Mouse (Mus musculus): ENCODE results near the gene Shroom3.
A peak's percentile ranks its signal among the peaks of the same experiment; 100 is the strongest.

Gene Shroom3

GRCm38 (mm10) chr5:92933599-92934217, 250.5 kb downstream of the Shroom3 start:
- DNase-seq (ENCODE audit: low spot score in 2 of 2) = no peak

- no peak for DNase-seq (ENCODE audit: low spot score in 2 of 2)
These were observed 251.2 kb downstream of the Shroom3 start for GRCm38 (mm10) chr5:92934269-92934939.

GRCm38 (mm10) chr5:92935883-92936282, 252.6 kb downstream of the Shroom3 start:
- no peak for DNase-seq (ENCODE audit: low spot score in 2 of 2)

GRCm38 (mm10) chr5:92937701-92938100, 254.5 kb downstream of the Shroom3 start:
- DNase-seq (ENCODE audit: low spot score in 2 of 2) = no peak

DNA sequence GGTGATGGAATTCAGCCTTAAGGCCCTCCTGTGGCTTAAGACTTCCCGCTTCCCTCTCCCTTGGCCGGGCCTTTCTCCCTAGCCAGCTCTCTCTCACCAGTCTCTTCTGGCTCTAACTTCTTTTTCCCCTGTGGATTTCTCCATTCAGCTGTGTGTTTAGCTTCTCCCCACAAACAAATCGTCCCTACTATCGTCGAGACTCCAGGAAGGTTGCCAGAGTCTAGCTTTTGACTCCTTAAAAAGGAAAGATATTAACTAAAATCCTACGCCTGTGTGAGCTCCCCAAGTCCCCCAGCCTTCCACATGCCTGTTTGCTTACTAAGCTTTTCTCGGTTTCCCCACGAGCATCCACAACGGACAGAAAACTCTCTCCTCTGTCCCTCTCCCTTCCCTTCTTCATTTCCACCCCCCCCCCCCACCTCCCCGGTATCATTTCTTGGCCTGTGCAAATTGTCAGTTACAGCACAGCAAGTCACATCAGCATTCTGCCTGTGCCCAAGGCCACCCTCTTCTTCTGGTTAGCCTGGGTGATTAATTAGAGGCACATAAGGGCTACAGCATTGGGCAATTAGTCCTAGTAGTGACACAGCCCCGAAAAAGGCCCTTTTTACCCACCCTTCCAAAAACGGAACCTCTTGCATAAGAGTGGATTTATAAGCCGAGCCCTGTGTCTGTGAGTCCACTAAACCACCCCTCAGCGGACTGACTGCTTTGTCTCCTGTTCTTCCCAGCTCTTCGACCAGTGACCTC, 256.2 kb downstream of the Shroom3 start:
- no peak for DNase-seq (ENCODE audit: low spot score in 2 of 2)

- no peak for DNase-seq (ENCODE audit: low spot score in 2 of 2)
These were observed 258.9 kb downstream of the Shroom3 start for GRCm38 (mm10) chr5:92942166-92942565.

DNA sequence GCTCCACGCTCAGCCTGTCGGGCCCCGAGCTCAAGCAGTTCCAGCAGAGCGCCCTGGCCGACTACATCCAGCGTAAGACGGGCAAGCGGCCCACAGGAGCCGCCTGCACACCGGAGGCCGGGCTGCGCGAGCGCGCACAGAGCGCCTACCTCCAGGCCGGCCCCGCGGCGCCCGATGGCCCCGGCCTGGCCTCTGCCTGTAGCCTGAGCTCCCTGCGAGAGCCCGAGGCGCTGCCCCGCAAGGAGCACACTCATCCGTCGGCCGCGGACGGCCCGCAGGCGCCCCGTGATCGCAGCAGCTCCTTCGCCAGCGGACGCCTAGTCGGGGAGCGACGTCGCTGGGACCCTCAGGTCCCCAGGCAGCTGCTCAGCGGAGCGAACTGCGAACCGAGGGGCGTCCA, 259.3 kb downstream of the Shroom3 start:
- no peak for DNase-seq (ENCODE audit: low spot score in 2 of 2)

GRCm38 (mm10) chr5:92944867-92945266, 261.6 kb downstream of the Shroom3 start:
- DNase-seq (ENCODE audit: low spot score in 2 of 2) = no peak

DNA sequence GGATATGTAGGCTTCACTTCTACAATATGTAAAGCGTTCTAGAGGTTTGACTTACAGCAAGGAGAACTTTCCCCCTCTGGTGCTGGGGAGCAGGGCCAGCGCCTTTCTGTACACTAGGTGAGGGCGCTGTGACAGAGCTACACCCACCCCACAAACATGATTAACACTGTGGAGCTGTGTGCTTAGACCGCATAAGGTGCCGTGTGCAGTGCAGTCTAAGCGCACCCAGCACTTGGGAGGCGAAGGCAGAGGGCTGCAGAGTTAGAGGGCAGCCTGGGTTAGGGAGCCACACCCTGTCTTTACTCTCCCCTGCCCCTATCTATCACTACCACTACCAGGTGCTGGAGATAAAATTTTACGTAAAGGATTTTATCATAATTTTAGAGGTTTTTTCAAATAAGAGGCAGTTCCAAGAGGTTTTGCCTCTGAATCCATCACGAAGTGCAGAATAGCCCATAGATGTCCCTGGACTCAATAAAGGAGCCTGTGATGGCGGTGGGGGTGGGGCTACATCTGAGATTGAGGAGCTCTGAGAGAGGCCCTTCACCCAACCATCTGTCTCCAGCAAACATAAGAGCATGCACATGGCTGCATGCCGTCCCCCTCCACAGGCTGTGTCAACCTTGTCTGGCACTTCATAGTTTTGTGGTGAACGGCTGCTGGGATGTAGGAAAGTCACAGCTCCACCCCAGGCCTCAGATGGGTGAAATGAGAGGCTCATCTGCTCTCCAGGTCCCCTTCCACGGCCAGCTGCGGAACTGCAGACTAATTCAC, 265.9 kb downstream of the Shroom3 start:
- no peak for DNase-seq (ENCODE audit: low spot score in 2 of 2)

GRCm38 (mm10) chr5:92950583-92950982, 267.3 kb downstream of the Shroom3 start:
- no peak for DNase-seq (ENCODE audit: low spot score in 2 of 2)

DNA sequence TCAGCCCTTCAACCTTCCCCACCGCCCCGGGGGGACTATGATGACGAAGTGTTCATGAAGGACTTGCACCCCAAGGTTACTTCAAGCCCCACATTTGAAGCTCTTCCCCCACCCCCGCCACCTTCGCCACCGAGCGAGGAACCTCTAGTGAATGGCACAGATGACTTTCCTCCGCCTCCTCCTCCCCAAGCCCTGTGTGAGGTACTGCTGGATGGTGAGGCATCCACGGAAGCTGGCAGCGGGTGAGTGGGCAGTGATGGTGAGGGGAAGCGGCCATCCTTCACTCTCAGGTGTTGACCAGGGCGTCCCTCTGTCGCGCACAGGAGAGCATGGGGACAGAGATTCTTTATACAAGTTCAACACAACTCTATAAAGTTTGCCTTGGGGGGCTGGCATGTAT, 267.8 kb downstream of the Shroom3 start:
- DNase-seq (ENCODE audit: low spot score in 2 of 2) = no peak

DNA sequence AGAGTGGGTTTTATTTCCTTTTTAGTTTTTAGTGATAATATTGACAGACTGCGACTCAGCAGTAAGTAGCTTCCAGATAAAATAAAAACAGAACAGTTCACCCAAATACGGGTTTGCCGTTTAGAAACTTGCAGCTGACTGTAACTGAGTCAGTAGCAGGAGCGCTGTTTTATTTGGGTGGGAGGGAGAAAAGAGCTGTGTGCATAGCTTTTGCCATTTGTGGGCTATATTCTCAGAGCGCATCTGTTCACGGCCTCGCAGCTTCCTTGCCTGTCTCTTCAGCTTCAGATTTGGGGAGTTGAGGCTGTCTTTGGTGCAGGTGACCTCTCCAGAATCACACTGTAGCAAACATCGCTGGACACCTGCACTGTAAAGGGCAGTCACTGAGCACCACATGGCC, 270.6 kb downstream of the Shroom3 start:
- no peak for DNase-seq (ENCODE audit: low spot score in 2 of 2)

DNA sequence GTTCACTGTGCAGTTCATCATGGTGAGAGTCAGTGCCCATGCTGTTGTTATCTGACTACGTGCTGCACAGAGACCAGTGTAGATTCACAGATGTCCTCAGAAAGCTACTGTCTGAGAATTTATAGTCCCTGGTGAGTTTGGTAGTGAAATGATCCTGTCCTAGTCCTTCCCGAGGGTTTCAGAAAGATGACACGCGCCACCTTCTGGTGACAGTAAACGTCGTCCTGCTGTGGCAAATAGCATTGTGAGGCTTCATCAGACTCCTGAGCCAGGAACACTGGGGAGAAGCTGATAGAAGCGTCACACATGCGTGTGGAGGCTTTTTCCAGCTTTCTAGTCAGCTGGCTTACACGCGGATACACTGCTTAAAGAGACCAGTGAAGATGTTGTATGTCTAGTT, 271.1 kb downstream of the Shroom3 start:
- DNase-seq (ENCODE audit: low spot score in 2 of 2) = peak in 1 of 2 experiments; percentile 60

- DNase-seq (ENCODE audit: low spot score in 2 of 2) = no peak
These were observed 271.7 kb downstream of the Shroom3 start for GRCm38 (mm10) chr5:92954827-92955475.

DNA sequence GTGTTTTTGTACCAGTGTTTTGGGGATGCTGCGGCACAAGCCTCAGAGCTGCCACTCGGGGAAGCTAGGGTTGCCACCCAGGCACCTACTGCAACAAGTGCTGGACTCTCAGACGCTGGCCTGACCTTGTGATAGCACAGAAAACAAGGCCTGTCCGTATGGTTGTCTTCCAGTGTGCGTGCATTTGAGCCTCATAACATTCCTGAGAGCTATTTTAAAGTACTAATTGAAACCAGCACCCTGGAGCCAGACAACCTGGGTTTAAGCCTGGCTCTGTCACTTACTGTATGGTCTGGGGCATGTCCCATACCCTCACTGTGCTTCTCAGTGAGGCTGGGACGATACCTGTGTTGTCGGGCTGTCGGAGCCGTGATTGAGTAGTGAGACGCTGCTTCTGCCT, 276.1 kb downstream of the Shroom3 start:
- no peak for DNase-seq (ENCODE audit: low spot score in 2 of 2)

DNA sequence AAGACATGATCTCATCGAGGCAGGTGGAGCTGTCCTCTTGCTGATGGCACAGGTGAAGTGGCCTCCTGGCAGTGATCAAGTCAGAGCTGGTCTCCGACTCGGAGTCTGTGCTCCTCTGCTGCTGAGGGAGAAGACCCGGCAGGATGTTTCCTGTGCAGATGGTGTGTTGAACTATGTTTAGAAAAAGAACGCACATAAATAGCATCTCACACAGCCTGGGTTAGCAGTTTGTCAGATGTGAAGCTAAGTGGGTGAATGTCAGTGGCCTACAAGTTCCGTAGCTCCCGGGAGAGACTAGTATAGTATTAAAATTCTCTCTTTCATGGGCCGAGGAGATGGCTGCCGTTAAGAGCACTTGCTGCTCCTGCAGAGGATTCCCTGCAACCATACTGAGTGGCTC, 276.5 kb downstream of the Shroom3 start:
- DNase-seq (ENCODE audit: low spot score in 2 of 2) = no peak

GRCm38 (mm10) chr5:92961353-92961752, 278.1 kb downstream of the Shroom3 start:
- DNase-seq (ENCODE audit: low spot score in 2 of 2) = no peak

GRCm38 (mm10) chr5:92961770-92962231, 278.6 kb downstream of the Shroom3 start:
- no peak for DNase-seq (ENCODE audit: low spot score in 2 of 2)

GRCm38 (mm10) chr5:92964691-92965090, 281.5 kb downstream of the Shroom3 start:
- DNase-seq (ENCODE audit: low spot score in 2 of 2) = no peak

GRCm38 (mm10) chr5:92967143-92967542, 283.9 kb downstream of the Shroom3 start:
- DNase-seq (ENCODE audit: low spot score in 2 of 2) = no peak

DNA sequence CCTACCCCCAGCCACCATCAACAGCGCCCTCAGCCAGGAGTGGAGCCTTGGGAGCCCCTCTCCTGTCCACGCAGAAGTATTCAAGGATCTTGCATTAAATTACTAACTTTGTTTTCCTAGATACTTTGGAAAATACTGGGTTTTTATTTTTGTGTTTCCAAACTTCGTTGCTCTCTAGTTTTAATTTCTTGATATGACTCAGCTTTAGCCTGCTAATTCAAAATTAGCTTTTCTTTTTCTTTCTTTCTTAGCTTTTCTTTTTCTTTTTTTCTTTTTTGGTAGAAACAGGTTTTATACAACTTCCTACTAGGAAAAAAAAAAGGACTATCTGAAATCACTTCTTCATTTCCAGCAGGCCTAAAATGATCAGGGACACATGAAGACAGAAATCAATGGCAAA, 284.7 kb downstream of the Shroom3 start:
- DNase-seq (ENCODE audit: low spot score in 2 of 2) = no peak

DNA sequence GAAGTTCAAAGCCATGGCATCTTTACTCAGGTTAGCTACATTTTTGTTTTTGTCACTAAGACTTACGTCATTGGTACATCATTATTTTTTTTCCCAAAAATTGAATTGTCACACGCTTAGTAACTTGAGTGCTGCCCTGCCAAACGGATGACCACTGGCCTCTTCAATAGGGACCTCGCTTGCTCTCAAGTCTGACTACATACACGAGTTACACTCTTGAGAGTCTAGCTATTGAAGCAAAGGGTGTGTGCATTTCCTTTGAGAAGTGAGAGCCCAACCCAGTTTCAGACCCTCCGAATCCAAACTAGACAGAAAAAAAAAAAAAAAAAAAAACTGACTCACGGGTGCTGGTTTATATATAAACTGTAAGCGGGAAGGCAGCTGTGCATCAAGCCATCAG, 286.2 kb downstream of the Shroom3 start:
- DNase-seq (ENCODE audit: low spot score in 2 of 2) = no peak

All from urinary bladder, postnatal 4 days (tissue).